Mouse (Mus musculus) heart, adult 9 months (tissue): Measurements from ENCODE around the gene Xxylt1.
A peak's percentile ranks its signal among the peaks of the same experiment; 100 is the strongest.

Experiments
- DNase-seq, 2 experiments: peaks; one replicate each; pipeline ENCODE4 v3.0.0; 2022; ENCODE audit warnings: low spot score in 2 of 2

The Xxylt1 gene

GRCm38 (mm10) chr16:30990661-30991060 lies 90.6 kb downstream of the Xxylt1 start:
- no peak for DNase-seq

GRCm38 (mm10) chr16:30988225-30988624 lies 93.0 kb downstream of the Xxylt1 start:
- DNase-seq: no peak

GRCm38 (mm10) chr16:30987684-30988083 lies 93.5 kb downstream of the Xxylt1 start:
- no peak for DNase-seq

GRCm38 (mm10) chr16:30984826-30985545 lies 96.2 kb downstream of the Xxylt1 start:
- peak; percentile 33 to 59 for DNase-seq

GRCm38 (mm10) chr16:30984101-30984500 lies 97.1 kb downstream of the Xxylt1 start:
- DNase-seq: no peak

GRCm38 (mm10) chr16:30983699-30984098 lies 97.5 kb downstream of the Xxylt1 start:
- peak in 1 of 2 experiments; percentile 35 for DNase-seq

- no peak for DNase-seq
Observed at GRCm38 (mm10) chr16:30983281-30983680, 98.0 kb downstream of the Xxylt1 start.

GRCm38 (mm10) chr16:30981345-30981744 lies 99.9 kb downstream of the Xxylt1 start:
- DNase-seq: peak; percentile 79 to 83

GRCm38 (mm10) chr16:30979905-30980304 lies 101.3 kb downstream of the Xxylt1 start:
- no peak for DNase-seq

GRCm38 (mm10) chr16:30977728-30978127 lies 103.5 kb downstream of the Xxylt1 start:
- DNase-seq: no peak

- peak; percentile 92 to 94 for DNase-seq
Observed at GRCm38 (mm10) chr16:30977186-30977585, 104.0 kb downstream of the Xxylt1 start.

GRCm38 (mm10) chr16:30974549-30974948 lies 106.7 kb downstream of the Xxylt1 start:
- no peak for DNase-seq

GRCm38 (mm10) chr16:30973416-30973815 lies 107.8 kb downstream of the Xxylt1 start:
- DNase-seq: peak; percentile 59 to 69

GRCm38 (mm10) chr16:30971950-30972541 lies 109.2 kb downstream of the Xxylt1 start:
- DNase-seq: peak; percentile 56 to 76

GRCm38 (mm10) chr16:30969266-30970064 lies 111.8 kb downstream of the Xxylt1 start:
- DNase-seq: peak; percentile 51 to 58

- peak in 1 of 2 experiments; percentile 44 for DNase-seq
Observed at GRCm38 (mm10) chr16:30968402-30969151, 112.7 kb downstream of the Xxylt1 start.

- DNase-seq: peak; percentile 56 to 72
Observed at GRCm38 (mm10) chr16:30966684-30967083, 114.5 kb downstream of the Xxylt1 start.

- peak in 1 of 2 experiments; percentile 42 for DNase-seq
Observed at GRCm38 (mm10) chr16:30964891-30965290, 116.3 kb downstream of the Xxylt1 start.

GRCm38 (mm10) chr16:30964411-30964810 lies 116.8 kb downstream of the Xxylt1 start:
- no peak for DNase-seq

- DNase-seq: no peak
Observed at GRCm38 (mm10) chr16:30962515-30962914, 118.7 kb downstream of the Xxylt1 start.

- DNase-seq: no peak
Observed at GRCm38 (mm10) chr16:30961176-30961575, 120.1 kb downstream of the Xxylt1 start.

GRCm38 (mm10) chr16:30960266-30960665 lies 121.0 kb downstream of the Xxylt1 start:
- DNase-seq: no peak
